Mouse (Mus musculus): ENCODE measurements around the gene Slc44a3.

DNA sequence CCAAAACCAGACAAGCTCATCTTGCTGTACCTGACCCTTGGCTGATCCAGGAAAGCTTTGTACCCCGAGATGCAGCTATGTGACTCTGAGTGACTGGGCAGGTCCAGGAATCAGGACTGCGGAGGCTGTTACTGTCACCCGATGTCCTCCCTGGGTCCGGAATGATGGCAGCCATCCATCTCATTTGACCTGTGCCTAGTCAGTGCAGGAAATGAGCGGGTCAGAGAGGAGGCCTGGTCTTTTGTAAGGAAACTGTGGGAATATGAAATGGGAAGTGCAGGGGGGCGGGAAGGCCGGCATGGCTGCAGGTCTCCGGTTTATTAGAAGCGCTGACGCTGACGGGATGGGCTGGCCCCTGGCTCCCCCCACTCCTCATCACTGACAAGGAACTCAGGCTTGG is 60.5 kb downstream of the Slc44a3 start:
- TF ChIP-seq CTCF (IDR thresholded peaks at IDR 0.05; ENCODE audit: low read depth), result no peak
- no peak for TF ChIP-seq EP300 (IDR thresholded peaks at IDR 0.05; ENCODE audit: low read depth)
